Mouse (Mus musculus) stomach, postnatal 0 days (tissue): ENCODE measurements around the gene Togaram2.

Source experiments
- CTCF ChIP-seq: IDR thresholded peaks from 2 replicates; pipeline ENCODE4 v1.5.1; 2016; ENCODE audit warnings: antibody characterized with exemption, low read depth, mild to moderate bottlenecking, moderate library complexity
- EP300 ChIP-seq: optimal IDR thresholded peaks from 2 replicates; pipeline ENCODE3; 2016; ENCODE audit warnings: antibody characterized with exemption

DNA sequence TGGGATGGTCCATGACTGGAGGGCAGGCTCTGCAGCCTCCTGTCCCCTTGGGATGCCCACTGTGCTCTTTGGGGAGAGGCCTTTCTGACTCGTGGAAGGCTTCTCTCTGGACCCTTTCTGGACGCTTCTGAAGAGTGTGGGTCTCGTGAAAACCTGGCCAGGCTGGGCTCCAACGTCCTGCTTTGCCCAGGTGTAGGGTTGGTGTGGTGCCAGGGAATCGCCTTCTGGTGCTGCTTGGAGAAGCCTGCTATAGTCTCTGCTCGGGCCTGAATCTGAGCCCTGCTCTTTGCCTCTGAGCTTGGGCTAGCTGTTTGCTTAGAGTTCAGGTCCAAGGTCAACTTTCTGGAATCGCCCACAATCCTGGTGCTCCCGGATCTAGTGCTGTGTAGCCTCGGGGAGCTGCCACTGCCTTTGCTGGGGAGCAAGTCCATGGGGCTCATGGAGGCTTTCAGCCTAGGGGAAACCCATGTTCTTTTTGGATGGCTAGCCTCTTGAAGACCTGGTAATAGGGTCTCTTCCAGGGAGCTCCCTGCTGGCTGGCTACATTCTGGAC is 76.6 kb downstream of the Togaram2 start:
- TF ChIP-seq CTCF, result no peak
- no peak for TF ChIP-seq EP300
